Mouse (Mus musculus) intestine, embryonic 15.5 days (tissue): Measurements from ENCODE around the gene Apba2. TPM values are rescaled to one million over a fixed set of nuclear protein-coding genes. Genes with fewer than 3 reads are reported as not detected.

ENCODE experiments used
- ATAC-seq: fragments of 200-750 bp; cut with Nextera tagmentation; 2 replicates; pipeline ENCODE4 v1.8.0; 2017; ENCODE audit warnings: moderate TSS enrichment, moderate library complexity
- H3K27ac ChIP-seq: fragments of 300-500 bp; sonication (generic); 2 replicates; pipeline ENCODE4 v1.5.1; 2015; ENCODE audit warnings: mild to moderate bottlenecking, inconsistent platforms
- H3K27me3 ChIP-seq: fragments of 300-500 bp; sonication (generic); replicated peaks from 2 replicates; pipeline ENCODE4 v1.6.1; 2015; ENCODE audit warnings: inconsistent platforms
- H3K36me3 ChIP-seq: fragments of 300-500 bp; sonication (generic); 2 replicates; pipeline ENCODE4 v1.6.1; 2015; ENCODE audit warnings: inconsistent platforms
- H3K4me1 ChIP-seq: fragments of 300-500 bp; sonication (generic); replicated peaks from 2 replicates; pipeline ENCODE4 v1.6.1; 2015; ENCODE audit warnings: inconsistent platforms
- H3K4me2 ChIP-seq: fragments of 300-500 bp; sonication (generic); replicated peaks from 2 replicates; pipeline ENCODE4 v1.6.1; 2015; ENCODE audit warnings: mild to moderate bottlenecking, inconsistent platforms
- H3K4me3 ChIP-seq: fragments of 300-500 bp; sonication (generic); replicated peaks from 2 replicates; pipeline ENCODE4 v1.5.1; 2015; ENCODE audit warnings: inconsistent platforms
- H3K9ac ChIP-seq: fragments of 300-500 bp; sonication (generic); 2 replicates; pipeline ENCODE4 v1.6.1; 2015; ENCODE audit warnings: inconsistent platforms
- H3K9me3 ChIP-seq: fragments of 300-500 bp; sonication (generic); 2 replicates; pipeline ENCODE4 v1.6.1; 2016; ENCODE audit warnings: inconsistent platforms
- WGBS: fragments of 180-500 bp; shearing (Covaris S2); methylation state at CpG from one replicate; pipeline ENCODE4 v1.1.7; 2015; 5-methylcytosine and 5-hydroxymethylcytosine counted together
- polyA plus RNA-seq: library from polyadenylated mRNA; unstranded; fragments of >200 nt; fragmentation: Nextera tagmentation; extraction: Ambion mirVana; gene quantifications from 2 replicates; pipeline ENCODE4 v1.2.1, GENCODE M21; 2015

The Apba2 gene
- polyA plus RNA-seq, 1 experiment from 2014 or later: 6.2 TPM

- WGBS: 63% methylated on average over 10 of the region's 10 CpGs
- no peak overlapping the region for H3K4me2 ChIP-seq
- H3K4me1 ChIP-seq: no peaks in the 10 kb centered on the region
- H3K4me3 ChIP-seq: no peak overlapping the region
- H3K9me3 ChIP-seq: no peaks in the 10 kb centered on the region
- no peaks in the 10 kb centered on the region for H3K36me3 ChIP-seq
- H3K27ac ChIP-seq: no peak overlapping the region
- H3K27me3 ChIP-seq: no peaks in the 10 kb centered on the region
- H3K9ac ChIP-seq: no peak overlapping the region
- no peak for ATAC-seq
Measured at GRCm38 (mm10) chr7:64539450-64540148, 38.1 kb downstream of the Apba2 start.

- Histone ChIP-seq H3K36me3 (no peaks in the 10 kb centered on the region), H3K27ac (no peak overlapping the region), H3K9me3 (no peaks in the 10 kb centered on the region), H3K27me3 (no peaks in the 10 kb centered on the region), H3K4me3 (no peak overlapping the region), H3K4me1 (no peaks in the 10 kb centered on the region), H3K4me2 (no peak overlapping the region), H3K9ac (no peak overlapping the region)
- no peak for ATAC-seq
- WGBS: 73% methylated on average over 8 of the region's 8 CpGs
Measured at GRCm38 (mm10) chr7:64546801-64547200, 45.3 kb downstream of the Apba2 start.

- no peak overlapping the region for H3K4me2 ChIP-seq
- no peak for ATAC-seq
- no peaks in the 10 kb centered on the region for H3K4me1 ChIP-seq
- 82% methylated on average over 1 of the region's 1 CpGs for WGBS
- no peak overlapping the region for H3K27ac ChIP-seq
- H3K9ac ChIP-seq: no peak overlapping the region
- no peak overlapping the region for H3K4me3 ChIP-seq
- no peaks in the 10 kb centered on the region for H3K9me3 ChIP-seq
- H3K27me3 ChIP-seq: no peaks in the 10 kb centered on the region
- H3K36me3 ChIP-seq: no peaks in the 10 kb centered on the region
Measured at GRCm38 (mm10) chr7:64550856-64551255, 49.4 kb downstream of the Apba2 start.

- H3K36me3 ChIP-seq: no peaks in the 10 kb centered on the region
- H3K4me1 ChIP-seq: no peaks in the 10 kb centered on the region
- no peak overlapping the region for H3K4me2 ChIP-seq
- no peaks in the 10 kb centered on the region for H3K9me3 ChIP-seq
- no peak overlapping the region for H3K4me3 ChIP-seq
- WGBS: 62% methylated on average over 15 of the region's 16 CpGs
- H3K27me3 ChIP-seq: no peaks in the 10 kb centered on the region
- H3K9ac ChIP-seq: no peak overlapping the region
- no peak overlapping the region for H3K27ac ChIP-seq
- no peak for ATAC-seq
Measured at GRCm38 (mm10) chr7:64552523-64553190, 51.2 kb downstream of the Apba2 start.

- Histone ChIP-seq H3K4me1 (no peaks in the 10 kb centered on the region), H3K4me2 (no peak overlapping the region), H3K9me3 (no peaks in the 10 kb centered on the region), H3K27ac (no peak overlapping the region), H3K9ac (no peak overlapping the region), H3K4me3 (no peak overlapping the region), H3K27me3 (no peaks in the 10 kb centered on the region), H3K36me3 (no peaks in the 10 kb centered on the region)
- 67% methylated on average over 9 of the region's 9 CpGs for WGBS
- ATAC-seq: no peak
Measured at GRCm38 (mm10) chr7:64561711-64562498, 60.4 kb downstream of the Apba2 start.

- Histone ChIP-seq H3K27ac (no peak overlapping the region), H3K27me3 (no peaks in the 10 kb centered on the region), H3K36me3 (no peaks in the 10 kb centered on the region), H3K9ac (no peak overlapping the region), H3K9me3 (no peaks in the 10 kb centered on the region), H3K4me1 (no peaks in the 10 kb centered on the region), H3K4me3 (no peak overlapping the region), H3K4me2 (no peak overlapping the region)
- WGBS: 67% methylated on average over 7 of the region's 7 CpGs
- no peak for ATAC-seq
Measured at GRCm38 (mm10) chr7:64564891-64565571, 63.5 kb downstream of the Apba2 start.

- whole genome bisulfite sequencing: 81% methylated on average over 10 of the region's 10 CpGs
- no peak for ATAC-seq
Measured at GRCm38 (mm10) chr7:64566371-64567243, 65.1 kb downstream of the Apba2 start.

GRCm38 (mm10) chr7:64568722-64569121 is 67.2 kb downstream of the Apba2 start:
- H3K4me3 ChIP-seq: no peak overlapping the region
- ATAC-seq: no peak
- no peaks in the 10 kb centered on the region for H3K27me3 ChIP-seq
- no peaks in the 10 kb centered on the region for H3K36me3 ChIP-seq
- H3K4me1 ChIP-seq: no peaks in the 10 kb centered on the region
- no peak overlapping the region for H3K4me2 ChIP-seq
- no peak overlapping the region for H3K9ac ChIP-seq
- WGBS: 65% methylated on average over 4 of the region's 4 CpGs
- H3K27ac ChIP-seq: no peak overlapping the region
- no peaks in the 10 kb centered on the region for H3K9me3 ChIP-seq

More at GRCm38 (mm10) chr7:64566371-64567243, 65.1 kb downstream of the Apba2 start:
- no peaks in the 10 kb centered on the region for H3K36me3 ChIP-seq
- no peaks in the 10 kb centered on the region for H3K27me3 ChIP-seq
- no peak overlapping the region for H3K27ac ChIP-seq
- H3K9ac ChIP-seq: no peak overlapping the region
- no peak overlapping the region for H3K4me2 ChIP-seq
- H3K9me3 ChIP-seq: no peaks in the 10 kb centered on the region
- no peaks in the 10 kb centered on the region for H3K4me1 ChIP-seq
- H3K4me3 ChIP-seq: no peak overlapping the region

- no peak overlapping the region for H3K27ac ChIP-seq
- no peak overlapping the region for H3K4me2 ChIP-seq
- no peak overlapping the region for H3K4me3 ChIP-seq
- H3K9me3 ChIP-seq: no peaks in the 10 kb centered on the region
- H3K4me1 ChIP-seq: no peaks in the 10 kb centered on the region
- WGBS: 46% methylated on average over 7 of the region's 7 CpGs
- H3K36me3 ChIP-seq: no peaks in the 10 kb centered on the region
- peak; percentile 59 for ATAC-seq
- H3K9ac ChIP-seq: no peak overlapping the region
- H3K27me3 ChIP-seq: no peaks in the 10 kb centered on the region
Measured at GRCm38 (mm10) chr7:64569676-64570075, 68.2 kb downstream of the Apba2 start.

- Histone ChIP-seq H3K4me2 (no peak overlapping the region), H3K4me3 (no peak overlapping the region), H3K9me3 (no peaks in the 10 kb centered on the region), H3K27me3 (no peaks in the 10 kb centered on the region), H3K36me3 (no peaks in the 10 kb centered on the region), H3K27ac (no peak overlapping the region), H3K9ac (no peak overlapping the region), H3K4me1 (no peaks in the 10 kb centered on the region)
- no peak for ATAC-seq
- WGBS: 73% methylated on average over 4 of the region's 4 CpGs
Measured at GRCm38 (mm10) chr7:64570914-64571313, 69.4 kb downstream of the Apba2 start.

- Histone ChIP-seq H3K9me3 (no peaks in the 10 kb centered on the region), H3K4me3 (no peak overlapping the region), H3K27ac (no peak overlapping the region), H3K36me3 (no peaks in the 10 kb centered on the region), H3K4me2 (no peak overlapping the region), H3K9ac (no peak overlapping the region), H3K4me1 (no peaks in the 10 kb centered on the region), H3K27me3 (no peaks in the 10 kb centered on the region)
- WGBS: 87% methylated on average over 16 of the region's 16 CpGs
- no peak for ATAC-seq
Measured at GRCm38 (mm10) chr7:64574144-64574543, 72.6 kb downstream of the Apba2 start.
